36 mouse cellular contexts compared by ENCODE assay signal in the genomic region with DNA sequence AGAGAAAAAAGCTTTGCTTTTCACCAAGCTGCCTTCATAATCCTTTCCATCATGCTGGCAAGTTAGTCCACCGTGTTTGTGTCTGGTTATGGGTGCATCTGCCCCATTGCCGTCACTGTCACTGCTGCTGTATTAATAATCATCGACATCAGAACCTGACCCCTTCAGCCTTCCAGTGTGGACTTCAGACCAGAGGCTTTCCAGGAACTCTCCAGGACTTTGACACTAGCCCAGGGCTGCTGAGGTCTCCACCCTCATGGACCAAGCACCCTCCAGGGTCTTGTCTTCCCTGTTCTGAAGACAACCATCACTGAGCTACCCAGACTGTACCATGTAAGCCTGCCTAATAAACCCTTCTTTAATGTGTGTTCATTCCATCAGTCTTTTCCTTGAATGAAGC. TPM values are rescaled to one million over a fixed set of nuclear protein-coding genes. Genes with fewer than 3 reads are reported as not detected.
"Had no signal": no experiment of that assay in that cellular context is flagged by ENCODE, and none has a peak within 500 bp of the region (broad histone marks: within the 10 kb centered on the region; RNA-seq: fewer than 3 reads in every experiment).

No protein-coding gene starts in this region.

- H3K27me3 ChIP-seq: heart, embryonic 12.5 days; heart, embryonic 13.5 days; heart, embryonic 15.5 days; hindbrain, embryonic 12.5 days; hindbrain, embryonic 13.5 days; hindbrain, embryonic 15.5 days; intestine, embryonic 15.5 days; kidney, embryonic 15.5 days had no signal

- ATAC-seq: hindbrain, embryonic 16.5 days; hindbrain, postnatal 0 days; inflammation-experienced regulatory T-cells, adult 6 months; intestine, embryonic 15.5 days; intestine, embryonic 16.5 days; intestine, postnatal 0 days had no signal

- H3K4me1 ChIP-seq: heart, embryonic 10.5 days; heart, embryonic 12.5 days; heart, embryonic 15.5 days; hindbrain, embryonic 12.5 days; hindbrain, embryonic 15.5 days; intestine, embryonic 15.5 days; kidney, embryonic 15.5 days had no signal

- H3K9me3 ChIP-seq: heart, embryonic 10.5 days; heart, embryonic 12.5 days; heart, embryonic 13.5 days; heart, embryonic 15.5 days; hindbrain, embryonic 10.5 days; hindbrain, embryonic 12.5 days; hindbrain, embryonic 13.5 days; hindbrain, embryonic 15.5 days; intestine, embryonic 15.5 days; kidney, embryonic 15.5 days had no signal

- H3K36me3 ChIP-seq: heart, embryonic 10.5 days; heart, embryonic 12.5 days; heart, embryonic 13.5 days; heart, embryonic 15.5 days; hindbrain, embryonic 10.5 days; hindbrain, embryonic 12.5 days; hindbrain, embryonic 13.5 days; hindbrain, embryonic 15.5 days; intestine, embryonic 15.5 days; kidney, embryonic 15.5 days had no signal

- DNase-seq: heart, adult 18-20 months; heart, adult 2 months; heart, postnatal 10 days; heart, postnatal 14 days; heart, postnatal 36 days; heart, postnatal 4 days; kidney, postnatal 10 days; kidney, postnatal 4 days; layer of hippocampus, adult 9-11 months; layer of hippocampus, postnatal 36 days had no signal

- H3K4me3 ChIP-seq: heart, adult 2 months; heart, embryonic 10.5 days; heart, embryonic 12.5 days; heart, embryonic 13.5 days; heart, embryonic 15.5 days; hindbrain, embryonic 10.5 days; hindbrain, embryonic 12.5 days; hindbrain, embryonic 13.5 days; hindbrain, embryonic 15.5 days; intestine, embryonic 15.5 days; kidney, embryonic 15.5 days; layer of hippocampus, adult 2 months; left cerebral cortex, adult 2 months had no signal

- H3K27ac ChIP-seq: heart, adult 2 months; heart, embryonic 10.5 days; heart, embryonic 13.5 days; heart, embryonic 15.5 days; hindbrain, embryonic 12.5 days; hindbrain, embryonic 13.5 days; hindbrain, embryonic 14.5 days; hindbrain, embryonic 15.5 days; hindbrain, postnatal 0 days; intestine, embryonic 15.5 days; kidney, embryonic 15.5 days; kidney, postnatal 0 days; layer of hippocampus, adult 2 months; left cerebral cortex, adult 2 months had no signal

- H3K4me2 ChIP-seq: heart, embryonic 11.5 days; heart, embryonic 12.5 days; heart, embryonic 13.5 days; heart, embryonic 15.5 days; hindbrain, embryonic 12.5 days; hindbrain, embryonic 13.5 days; hindbrain, embryonic 14.5 days; hindbrain, embryonic 15.5 days; intestine, embryonic 15.5 days; kidney, embryonic 15.5 days had no signal

- H3K9ac ChIP-seq: heart, embryonic 12.5 days; heart, embryonic 13.5 days; heart, embryonic 15.5 days; hindbrain, embryonic 12.5 days; hindbrain, embryonic 13.5 days; hindbrain, embryonic 14.5 days; hindbrain, embryonic 15.5 days; intestine, embryonic 15.5 days; kidney, embryonic 15.5 days had no signal

RNA-seq across cellular contexts. Expression of gene Slc22a22, which starts 26.2 kb away (rescaled TPM):
- polyA plus RNA-seq: heart, adult 2 months; heart, embryonic 10.5 days; heart, embryonic 11.5 days; heart, embryonic 12.5 days; heart, embryonic 13.5 days; heart, embryonic 14.5 days; heart, embryonic 15.5 days; heart, embryonic 16.5 days; heart, postnatal 0 days; hindbrain, embryonic 10.5 days; hindbrain, embryonic 11.5 days; hindbrain, embryonic 12.5 days; hindbrain, embryonic 13.5 days; hindbrain, embryonic 14.5 days; hindbrain, embryonic 15.5 days; hindbrain, postnatal 0 days; inflammation-experienced regulatory T-cells, adult 6 months; intestine, embryonic 14.5 days; intestine, embryonic 15.5 days; intestine, embryonic 16.5 days; intestine, postnatal 0 days; large intestine, adult 2 months had no signal
